Mouse (Mus musculus): ENCODE measurements around the gene Map2k7. TPM values are rescaled to one million over a fixed set of nuclear protein-coding genes. Genes with fewer than 3 reads are reported as not detected.
A peak's percentile ranks its signal among the peaks of the same experiment; 100 is the strongest.

Gene Map2k7
- polyA plus RNA-seq, 1 experiment, result 32.1 TPM

- H3K27me3 ChIP-seq (ENCODE audit: control insufficient read depth, insufficient read depth, low read length), result no peaks in the 10 kb centered on the region
- no peak overlapping the region for H3K4me3 ChIP-seq (ENCODE audit: control insufficient read depth, low read depth, low read length)
- no peaks in the 10 kb centered on the region for H3K36me3 ChIP-seq (ENCODE audit: control insufficient read depth, insufficient read depth, low read length)
- peaks cover 14% of the 10 kb centered on the region for H3K4me1 ChIP-seq (ENCODE audit: control insufficient read depth, insufficient read depth, low read length)
- TF ChIP-seq CTCF (IDR thresholded peaks at IDR 0.05; ENCODE audit: control insufficient read depth, insufficient read depth, insufficient replicate concordance, low read depth, low read length) (no peak), POLR2A (IDR thresholded peaks at IDR 0.05; ENCODE audit: control insufficient read depth, low read depth, low read length) (no peak)
- no peak overlapping the region for H3K27ac ChIP-seq (ENCODE audit: control insufficient read depth, insufficient read depth, low read depth, low read length)
Observed at GRCm38 (mm10) chr8:4245737-4246136, 7.2 kb downstream of the Map2k7 start.

GRCm38 (mm10) chr8:4247241-4247640 lies 8.7 kb downstream of the Map2k7 start:
- H3K4me1 ChIP-seq (ENCODE audit: control insufficient read depth, insufficient read depth, low read length), result peaks cover 16% of the 10 kb centered on the region
- TF ChIP-seq CTCF (IDR thresholded peaks at IDR 0.05; ENCODE audit: control insufficient read depth, insufficient read depth, insufficient replicate concordance, low read depth, low read length) (no peak), POLR2A (IDR thresholded peaks at IDR 0.05; ENCODE audit: control insufficient read depth, low read depth, low read length) (no peak)
- H3K27ac ChIP-seq (ENCODE audit: control insufficient read depth, insufficient read depth, low read depth, low read length), result no peak overlapping the region; the same call in 1 of the 2 replicates
- no peak overlapping the region for H3K4me3 ChIP-seq (ENCODE audit: control insufficient read depth, low read depth, low read length)
- no peaks in the 10 kb centered on the region for H3K36me3 ChIP-seq (ENCODE audit: control insufficient read depth, insufficient read depth, low read length)
- no peaks in the 10 kb centered on the region for H3K27me3 ChIP-seq (ENCODE audit: control insufficient read depth, insufficient read depth, low read length)

DNA sequence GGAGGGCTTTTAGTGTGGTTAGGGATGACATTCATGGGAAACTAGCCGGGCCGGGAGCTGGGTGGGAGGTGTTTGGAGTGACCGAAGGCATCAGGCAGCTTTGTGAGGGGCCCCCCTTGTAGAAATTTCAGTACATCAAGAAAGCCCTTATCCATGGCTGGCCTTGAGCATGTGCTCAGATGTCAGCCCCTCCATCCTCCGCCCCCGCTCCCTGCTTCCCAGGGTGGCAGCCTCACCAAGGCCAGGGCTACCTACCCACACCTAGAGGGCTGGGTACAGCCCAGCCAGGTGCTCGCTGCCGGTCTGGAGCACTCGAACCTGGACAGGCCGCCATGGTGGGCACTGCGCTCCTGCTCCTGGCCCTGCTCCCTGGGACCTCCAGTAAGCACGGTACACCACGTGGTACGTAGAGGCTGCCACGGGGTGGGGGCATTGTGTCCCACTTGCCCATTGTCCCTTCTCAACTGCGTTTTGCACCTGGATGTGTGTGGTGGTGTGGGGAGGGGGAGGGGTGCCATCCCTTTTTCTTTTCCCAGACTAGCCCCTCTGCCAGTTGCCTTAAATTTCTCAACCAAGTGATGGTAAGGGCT lies 9.5 kb downstream of the Map2k7 start, which contains the start of gene Tgfbr3l:
Tgfbr3l (plus strand) TSS at position 264 of the 590 bp plus-strand sequence.
- TF ChIP-seq POLR2A (IDR thresholded peaks at IDR 0.05; ENCODE audit: control insufficient read depth, low read depth, low read length), result no peak
- no peak for TF ChIP-seq CTCF (IDR thresholded peaks at IDR 0.05; ENCODE audit: control insufficient read depth, insufficient read depth, insufficient replicate concordance, low read depth, low read length)
- Histone ChIP-seq H3K36me3 (ENCODE audit: control insufficient read depth, insufficient read depth, low read length) (no peaks in the 10 kb centered on the region), H3K27me3 (ENCODE audit: control insufficient read depth, insufficient read depth, low read length) (no peaks in the 10 kb centered on the region), H3K4me1 (ENCODE audit: control insufficient read depth, insufficient read depth, low read length) (peaks cover 16% of the 10 kb centered on the region), H3K27ac (ENCODE audit: control insufficient read depth, insufficient read depth, low read depth, low read length) (peak within 1 kb of the TSS; percentile 49), H3K4me3 (ENCODE audit: control insufficient read depth, low read depth, low read length) (peak within 1 kb of the TSS; percentile 56)

GRCm38 (mm10) chr8:4249213-4249612 lies 10.7 kb downstream of the Map2k7 start:
- Histone ChIP-seq H3K27ac (ENCODE audit: control insufficient read depth, insufficient read depth, low read depth, low read length) (peak overlapping the region; percentile 5; the same call in 1 of the 2 replicates), H3K36me3 (ENCODE audit: control insufficient read depth, insufficient read depth, low read length) (no peaks in the 10 kb centered on the region), H3K27me3 (ENCODE audit: control insufficient read depth, insufficient read depth, low read length) (no peaks in the 10 kb centered on the region), H3K4me1 (ENCODE audit: control insufficient read depth, insufficient read depth, low read length) (peaks cover 19% of the 10 kb centered on the region), H3K4me3 (ENCODE audit: control insufficient read depth, low read depth, low read length) (peak overlapping the region; percentile 56)
- no peak for TF ChIP-seq POLR2A (IDR thresholded peaks at IDR 0.05; ENCODE audit: control insufficient read depth, low read depth, low read length)
- no peak for TF ChIP-seq CTCF (IDR thresholded peaks at IDR 0.05; ENCODE audit: control insufficient read depth, insufficient read depth, insufficient replicate concordance, low read depth, low read length)

- Histone ChIP-seq H3K27ac (ENCODE audit: control insufficient read depth, insufficient read depth, low read depth, low read length) (no peak overlapping the region), H3K4me1 (ENCODE audit: control insufficient read depth, insufficient read depth, low read length) (peaks cover 19% of the 10 kb centered on the region), H3K27me3 (ENCODE audit: control insufficient read depth, insufficient read depth, low read length) (no peaks in the 10 kb centered on the region), H3K36me3 (ENCODE audit: control insufficient read depth, insufficient read depth, low read length) (no peaks in the 10 kb centered on the region), H3K4me3 (ENCODE audit: control insufficient read depth, low read depth, low read length) (peak overlapping the region; percentile 38)
- TF ChIP-seq CTCF (IDR thresholded peaks at IDR 0.05; ENCODE audit: control insufficient read depth, insufficient read depth, insufficient replicate concordance, low read depth, low read length) (peak; percentile 74; the same call in 1 of the 2 replicates), POLR2A (IDR thresholded peaks at IDR 0.05; ENCODE audit: control insufficient read depth, low read depth, low read length) (peak; percentile 14; the same call in 1 of the 2 replicates)
Observed at GRCm38 (mm10) chr8:4250306-4250970, 11.9 kb downstream of the Map2k7 start.

DNA sequence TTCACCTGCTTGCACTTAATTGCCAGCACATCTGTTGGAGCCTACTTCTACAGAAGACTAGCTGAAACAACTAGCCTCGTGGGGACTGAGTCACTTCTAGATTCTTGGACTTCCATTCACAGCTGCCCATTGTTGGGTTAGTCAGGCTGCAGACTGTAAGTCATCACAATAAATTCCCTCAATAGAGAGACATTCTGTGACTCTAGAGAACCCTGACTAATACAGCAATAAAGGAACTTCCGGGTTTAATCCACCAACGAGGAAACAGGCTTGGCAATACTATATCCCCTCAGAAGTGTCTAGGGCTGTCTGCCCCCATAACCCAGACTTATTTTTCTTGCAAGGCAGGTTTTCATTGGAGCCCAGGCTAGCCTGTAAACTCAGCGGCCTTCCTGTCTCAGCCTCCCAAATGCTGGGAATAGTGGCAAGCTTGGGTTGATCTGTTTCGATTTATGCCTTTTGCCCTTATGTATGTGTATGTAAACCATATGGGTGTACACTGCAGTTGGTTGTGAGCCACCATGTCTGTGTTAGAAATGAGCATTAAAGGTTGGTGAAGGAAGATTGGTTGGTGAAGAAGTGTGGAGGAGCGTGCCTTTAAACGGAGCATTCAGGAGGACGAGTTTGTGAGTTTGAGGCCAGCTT lies 13.7 kb downstream of the Map2k7 start:
- H3K4me1 ChIP-seq (ENCODE audit: control insufficient read depth, insufficient read depth, low read length), result peaks cover 19% of the 10 kb centered on the region
- no peaks in the 10 kb centered on the region for H3K27me3 ChIP-seq (ENCODE audit: control insufficient read depth, insufficient read depth, low read length)
- H3K27ac ChIP-seq (ENCODE audit: control insufficient read depth, insufficient read depth, low read depth, low read length), result no peak overlapping the region
- peak overlapping the region; percentile 91 for H3K4me3 ChIP-seq (ENCODE audit: control insufficient read depth, low read depth, low read length)
- no peak for TF ChIP-seq CTCF (IDR thresholded peaks at IDR 0.05; ENCODE audit: control insufficient read depth, insufficient read depth, insufficient replicate concordance, low read depth, low read length)
- TF ChIP-seq POLR2A (IDR thresholded peaks at IDR 0.05; ENCODE audit: control insufficient read depth, low read depth, low read length), result no peak
- no peaks in the 10 kb centered on the region for H3K36me3 ChIP-seq (ENCODE audit: control insufficient read depth, insufficient read depth, low read length)
